Mouse (Mus musculus): ENCODE measurements around the gene Tmf1. TPM values are rescaled to one million over a fixed set of nuclear protein-coding genes. Genes with fewer than 3 reads are reported as not detected.

Gene Tmf1
- polyA plus RNA-seq, 1 experiment from 2014 or later, result 38.3 TPM

- no peaks in the 10 kb centered on the region for H3K27me3 ChIP-seq
- no peak overlapping the region for H3K9ac ChIP-seq (replicated peaks)
- no peaks in the 10 kb centered on the region for H3K9me3 ChIP-seq
- no peak for ATAC-seq (ENCODE audit: insufficient number of reproducible peaks, insufficient read depth, low FRiP score, low TSS enrichment, low read depth)
- no peak overlapping the region for H3K27ac ChIP-seq
- peaks cover 17% of the 10 kb centered on the region for H3K36me3 ChIP-seq
- WGBS, result 94% methylated on average over 3 of the region's 3 CpGs
- H3K4me3 ChIP-seq (replicated peaks), result no peak overlapping the region
- H3K4me2 ChIP-seq, result no peak overlapping the region
- peaks cover 11% of the 10 kb centered on the region; the same call in 1 of the 2 replicates for H3K4me1 ChIP-seq (replicated peaks)
Measured at GRCm38 (mm10) chr6:97202477-97202876, 23.6 kb upstream of the Tmf1 start.

- H3K9me3 ChIP-seq, result no peaks in the 10 kb centered on the region
Measured at GRCm38 (mm10) chr6:97200437-97200836, 21.5 kb upstream of the Tmf1 start.

GRCm38 (mm10) chr6:97179367-97179828 is 476 bp upstream of the Tmf1 start:
- Histone ChIP-seq H3K36me3 (peaks cover 36% of the 10 kb centered on the region), H3K4me1 (replicated peaks) (peaks cover 21% of the 10 kb centered on the region), H3K9ac (replicated peaks) (peak overlapping the region; percentile 94), H3K4me3 (replicated peaks) (peak overlapping the region; percentile 97), H3K27ac (peak overlapping the region; percentile 94), H3K9me3 (no peaks in the 10 kb centered on the region), H3K4me2 (peak overlapping the region; percentile 73), H3K27me3 (no peaks in the 10 kb centered on the region)
- 12% methylated on average over 11 of the region's 11 CpGs for WGBS
- ATAC-seq (ENCODE audit: insufficient number of reproducible peaks, insufficient read depth, low FRiP score, low TSS enrichment, low read depth), result peak; percentile 48

More at GRCm38 (mm10) chr6:97200437-97200836, 21.5 kb upstream of the Tmf1 start:
- no peak for ATAC-seq (ENCODE audit: insufficient number of reproducible peaks, insufficient read depth, low FRiP score, low TSS enrichment, low read depth)
- no peak overlapping the region for H3K27ac ChIP-seq
- H3K27me3 ChIP-seq, result no peaks in the 10 kb centered on the region
- no peak overlapping the region for H3K9ac ChIP-seq (replicated peaks)
- H3K4me1 ChIP-seq (replicated peaks), result peaks cover 11% of the 10 kb centered on the region; the same call in 1 of the 2 replicates
- H3K4me2 ChIP-seq, result no peak overlapping the region
- peaks cover 37% of the 10 kb centered on the region for H3K36me3 ChIP-seq
- WGBS, result 71% methylated on average over 3 of the region's 3 CpGs
- H3K4me3 ChIP-seq (replicated peaks), result no peak overlapping the region

GRCm38 (mm10) chr6:97175716-97176115 is 3.2 kb downstream of the Tmf1 start:
- H3K9me3 ChIP-seq, result no peaks in the 10 kb centered on the region
- no peak overlapping the region for H3K4me3 ChIP-seq (replicated peaks)
- no peak overlapping the region for H3K9ac ChIP-seq (replicated peaks)
- ATAC-seq (ENCODE audit: insufficient number of reproducible peaks, insufficient read depth, low FRiP score, low TSS enrichment, low read depth), result no peak
- H3K27ac ChIP-seq, result no peak overlapping the region
- H3K4me2 ChIP-seq, result no peak overlapping the region
- no peaks in the 10 kb centered on the region for H3K27me3 ChIP-seq
- peaks cover 21% of the 10 kb centered on the region for H3K4me1 ChIP-seq (replicated peaks)
- WGBS, result 85% methylated on average over 11 of the region's 11 CpGs
- peaks cover 43% of the 10 kb centered on the region for H3K36me3 ChIP-seq

- H3K36me3 ChIP-seq, result peaks cover 10% of the 10 kb centered on the region; the same call in 1 of the 2 replicates
- peaks cover 35% of the 10 kb centered on the region for H3K4me1 ChIP-seq (replicated peaks)
- no peak overlapping the region for H3K27ac ChIP-seq
- 78% methylated on average over 6 of the region's 6 CpGs for WGBS
- no peak overlapping the region for H3K9ac ChIP-seq (replicated peaks)
- ATAC-seq (ENCODE audit: insufficient number of reproducible peaks, insufficient read depth, low FRiP score, low TSS enrichment, low read depth), result no peak
- H3K4me3 ChIP-seq (replicated peaks), result no peak overlapping the region
- H3K27me3 ChIP-seq, result no peaks in the 10 kb centered on the region
- no peak overlapping the region for H3K4me2 ChIP-seq
- no peaks in the 10 kb centered on the region for H3K9me3 ChIP-seq
Measured at GRCm38 (mm10) chr6:97150156-97150555, 28.8 kb downstream of the Tmf1 start.

- no peak for ATAC-seq (ENCODE audit: insufficient number of reproducible peaks, insufficient read depth, low FRiP score, low TSS enrichment, low read depth)
- no peaks in the 10 kb centered on the region for H3K9me3 ChIP-seq
- 88% methylated on average over 2 of the region's 2 CpGs for WGBS
- H3K4me1 ChIP-seq (replicated peaks), result peaks cover 36% of the 10 kb centered on the region
- peaks cover 10% of the 10 kb centered on the region; the same call in 1 of the 2 replicates for H3K36me3 ChIP-seq
- H3K4me2 ChIP-seq, result no peak overlapping the region
- no peak overlapping the region for H3K4me3 ChIP-seq (replicated peaks)
- H3K9ac ChIP-seq (replicated peaks), result no peak overlapping the region
- no peaks in the 10 kb centered on the region for H3K27me3 ChIP-seq
- H3K27ac ChIP-seq, result no peak overlapping the region
Measured at GRCm38 (mm10) chr6:97149721-97150120, 29.2 kb downstream of the Tmf1 start.

- WGBS, result under 1% methylated on average over 56 of the region's 56 CpGs
- Histone ChIP-seq H3K4me2 (peak within 1 kb of the TSS; percentile 98), H3K4me1 (replicated peaks) (peaks cover 45% of the 10 kb centered on the region), H3K36me3 (peaks cover 7% of the 10 kb centered on the region; the same call in 1 of the 2 replicates), H3K9ac (replicated peaks) (peak within 1 kb of the TSS; percentile 85), H3K4me3 (replicated peaks) (peak within 1 kb of the TSS; percentile 67), H3K27ac (peak within 1 kb of the TSS; percentile 88), H3K9me3 (no peaks in the 10 kb centered on the region), H3K27me3 (no peaks in the 10 kb centered on the region)
- peak; percentile 66 for ATAC-seq (ENCODE audit: insufficient number of reproducible peaks, insufficient read depth, low FRiP score, low TSS enrichment, low read depth)
Measured at GRCm38 (mm10) chr6:97148383-97149251, 30.3 kb downstream of the Tmf1 start, which contains the start of gene Eogt. Gene Eogt (minus strand): TSS chr6:97149182.

GRCm38 (mm10) chr6:97147755-97148382 is 31.1 kb downstream of the Tmf1 start:
- Histone ChIP-seq H3K9ac (replicated peaks) (peak overlapping the region; percentile 85), H3K4me1 (replicated peaks) (peaks cover 45% of the 10 kb centered on the region), H3K4me2 (peak overlapping the region; percentile 98), H3K9me3 (no peaks in the 10 kb centered on the region), H3K36me3 (peaks cover 5% of the 10 kb centered on the region; the same call in 1 of the 2 replicates), H3K4me3 (replicated peaks) (peak overlapping the region; percentile 67), H3K27me3 (no peaks in the 10 kb centered on the region), H3K27ac (peak overlapping the region; percentile 88; the same call in 1 of the 2 replicates)
- ATAC-seq (ENCODE audit: insufficient number of reproducible peaks, insufficient read depth, low FRiP score, low TSS enrichment, low read depth), result peak; percentile 27; the same call in 1 of the 2 replicates
- 12% methylated on average over 18 of the region's 18 CpGs for WGBS

GRCm38 (mm10) chr6:97145156-97145555 is 33.8 kb downstream of the Tmf1 start:
- Histone ChIP-seq H3K4me3 (replicated peaks) (no peak overlapping the region), H3K36me3 (peaks cover 17% of the 10 kb centered on the region), H3K27me3 (no peaks in the 10 kb centered on the region), H3K4me2 (no peak overlapping the region), H3K9me3 (no peaks in the 10 kb centered on the region), H3K27ac (no peak overlapping the region), H3K9ac (replicated peaks) (no peak overlapping the region), H3K4me1 (replicated peaks) (peaks cover 45% of the 10 kb centered on the region)
- no peak for ATAC-seq (ENCODE audit: insufficient number of reproducible peaks, insufficient read depth, low FRiP score, low TSS enrichment, low read depth)
- 84% methylated on average over 7 of the region's 7 CpGs for WGBS

- ATAC-seq (ENCODE audit: insufficient number of reproducible peaks, insufficient read depth, low FRiP score, low TSS enrichment, low read depth), result no peak
- peaks cover 25% of the 10 kb centered on the region for H3K36me3 ChIP-seq
- WGBS, result 10% methylated on average over 7 of the region's 7 CpGs
Measured at GRCm38 (mm10) chr6:97144359-97144758, 34.6 kb downstream of the Tmf1 start.

GRCm38 (mm10) chr6:97142611-97143010 is 36.3 kb downstream of the Tmf1 start:
- no peak overlapping the region for H3K9ac ChIP-seq (replicated peaks)
- no peak overlapping the region for H3K4me2 ChIP-seq
- H3K4me3 ChIP-seq (replicated peaks), result no peak overlapping the region
- peaks cover 31% of the 10 kb centered on the region for H3K36me3 ChIP-seq
- H3K27me3 ChIP-seq, result no peaks in the 10 kb centered on the region
- WGBS, result 84% methylated on average over 8 of the region's 8 CpGs
- no peak overlapping the region for H3K27ac ChIP-seq
- no peaks in the 10 kb centered on the region for H3K9me3 ChIP-seq
- H3K4me1 ChIP-seq (replicated peaks), result peaks cover 26% of the 10 kb centered on the region
- ATAC-seq (ENCODE audit: insufficient number of reproducible peaks, insufficient read depth, low FRiP score, low TSS enrichment, low read depth), result no peak

More at GRCm38 (mm10) chr6:97144359-97144758, 34.6 kb downstream of the Tmf1 start:
- Histone ChIP-seq H3K27me3 (no peaks in the 10 kb centered on the region), H3K4me2 (no peak overlapping the region; the same call in 1 of the 2 replicates), H3K27ac (no peak overlapping the region), H3K9me3 (no peaks in the 10 kb centered on the region), H3K9ac (replicated peaks) (no peak overlapping the region), H3K4me3 (replicated peaks) (no peak overlapping the region), H3K4me1 (replicated peaks) (peaks cover 43% of the 10 kb centered on the region)
